Mouse (Mus musculus) right cerebral cortex, postnatal 36 days (tissue): Measurements from ENCODE around the gene Mcm3ap.

Experiments
- DNase-seq, 2 experiments: peaks; one replicate each; pipeline ENCODE4 v3.0.0; 2022; ENCODE audit warnings: low spot score in 2 of 2, mixed read lengths in 1 of 2

The Mcm3ap gene

DNA sequence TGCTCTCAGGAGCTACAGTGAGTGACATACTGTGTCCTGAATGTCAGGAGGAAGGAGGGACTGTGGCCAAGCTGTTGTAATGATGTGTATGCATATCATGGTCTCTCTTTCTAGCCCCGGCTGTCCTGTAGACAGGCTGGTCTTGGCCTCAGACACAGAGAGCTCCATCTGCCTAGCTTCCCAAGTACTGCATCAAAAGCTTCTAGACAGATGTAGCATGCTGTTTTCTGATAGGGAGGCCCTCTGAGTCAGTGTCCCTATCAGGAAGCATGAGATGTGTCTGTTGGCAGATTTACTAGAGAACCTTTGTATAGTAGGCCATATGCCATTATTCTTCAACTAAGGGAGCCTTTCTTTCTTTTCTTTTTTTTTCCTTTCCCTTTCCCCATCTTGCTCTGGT is 24.8 kb downstream of the Mcm3ap start:
- no peak for DNase-seq

DNA sequence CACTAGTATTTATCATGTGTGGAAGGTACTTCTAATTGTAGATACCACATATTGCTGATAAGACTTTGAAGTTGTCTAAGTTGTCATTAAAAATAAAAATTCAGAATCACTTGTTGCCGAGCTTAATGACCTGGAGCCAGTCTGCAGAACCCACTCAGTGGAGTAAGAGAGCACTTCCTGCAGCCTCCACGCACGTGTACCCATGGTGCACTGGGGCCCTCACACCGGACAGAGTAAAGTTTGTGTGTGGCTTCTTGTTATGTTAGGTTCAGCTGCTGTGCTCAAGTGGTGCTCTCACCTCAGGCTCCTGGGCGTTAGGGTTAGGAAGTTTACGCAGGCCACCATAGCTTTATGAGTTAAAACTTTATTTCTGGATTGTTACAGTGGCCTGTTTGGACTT is 26.8 kb downstream of the Mcm3ap start:
- DNase-seq = no peak

DNA sequence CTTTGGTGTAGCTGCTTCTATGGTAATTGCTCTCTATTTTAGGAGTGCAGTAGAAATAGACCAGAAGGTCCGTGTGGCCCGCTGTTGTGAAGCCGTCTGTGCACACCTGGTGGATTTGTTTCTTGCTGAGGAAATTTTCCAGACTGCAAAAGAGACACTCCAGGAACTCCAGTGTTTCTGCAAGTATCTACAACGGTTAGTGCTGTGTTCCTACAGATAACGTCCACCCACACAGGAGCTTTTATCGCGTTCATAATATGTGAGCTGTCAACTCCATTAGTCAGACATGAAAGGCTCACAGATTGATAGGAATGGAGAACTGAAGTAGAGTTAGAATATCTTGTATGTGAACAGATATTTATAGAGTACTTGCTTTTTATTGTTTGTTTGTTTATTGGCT is 27.6 kb downstream of the Mcm3ap start:
- no peak for DNase-seq

DNA sequence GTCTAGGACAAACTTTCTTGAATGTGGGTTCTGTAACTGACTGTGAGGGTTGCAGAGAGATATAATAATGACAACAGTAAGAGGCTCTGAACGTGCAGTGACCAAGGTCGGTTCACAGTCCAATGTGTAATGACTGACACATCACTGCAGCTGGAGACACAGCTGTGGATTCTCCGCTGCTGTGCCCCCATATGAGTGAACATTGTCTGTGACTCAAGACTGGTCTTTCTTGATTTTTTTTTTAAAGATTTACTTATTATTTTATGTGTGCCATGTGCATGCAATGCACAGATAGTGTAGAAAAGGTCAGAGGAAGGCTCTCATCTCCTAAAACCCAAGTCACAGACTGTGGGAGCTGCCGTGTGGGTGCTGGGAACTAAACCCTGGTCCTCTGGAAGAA is 28.8 kb downstream of the Mcm3ap start:
- DNase-seq = no peak

DNA sequence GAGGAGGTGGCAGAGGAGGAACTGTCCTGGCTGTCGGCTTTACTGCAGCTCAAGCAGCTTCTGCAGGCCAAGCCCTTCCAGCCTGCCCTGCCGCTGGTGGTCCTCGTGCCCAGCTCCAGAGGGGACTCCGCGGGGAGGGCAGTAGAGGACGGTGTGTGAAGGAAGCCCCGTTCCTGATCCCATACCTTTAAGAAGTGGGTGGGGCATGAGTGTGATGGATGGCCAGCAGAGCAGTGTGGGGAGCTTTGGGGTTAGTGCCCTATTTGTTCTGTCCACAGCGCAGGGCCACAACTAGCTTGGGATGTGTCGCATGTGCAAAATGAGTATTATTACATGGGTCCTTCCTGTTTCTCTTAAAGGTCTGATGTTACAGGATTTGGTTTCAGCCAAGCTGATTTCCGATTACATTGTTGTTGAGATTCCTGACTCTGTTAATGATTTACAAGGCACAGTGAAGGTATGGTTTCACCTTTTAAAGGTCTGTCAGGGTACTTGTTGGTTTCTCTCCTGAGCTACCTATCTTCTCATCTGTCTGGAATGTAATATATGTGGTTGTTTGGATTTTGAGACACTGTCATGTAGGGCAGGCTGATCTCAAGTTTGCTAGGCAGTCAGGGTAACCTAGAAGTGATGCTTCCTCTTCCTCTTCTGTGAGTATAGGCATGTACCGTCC is 35.7 kb downstream of the Mcm3ap start:
- no peak for DNase-seq

DNA sequence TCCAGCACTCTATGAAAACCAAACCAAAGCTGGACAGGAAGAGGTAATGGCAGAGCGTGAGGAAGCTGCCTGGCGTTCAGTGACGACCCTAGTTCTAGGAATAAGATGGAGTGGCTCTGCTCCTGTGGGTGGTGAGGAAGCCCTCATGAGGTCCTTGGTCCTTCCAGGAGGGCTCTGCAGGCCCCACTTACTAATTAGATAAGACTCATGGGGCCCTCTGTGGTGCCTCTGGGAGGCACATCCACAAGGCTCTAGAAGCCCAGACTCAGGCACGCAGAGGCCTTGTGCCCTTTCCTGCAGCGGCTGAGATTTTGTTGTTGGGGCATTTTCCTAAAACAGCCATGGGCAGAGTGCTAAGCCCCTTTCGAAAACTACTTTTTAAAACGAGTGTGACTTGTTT is 37.1 kb downstream of the Mcm3ap start:
- no peak for DNase-seq

DNA sequence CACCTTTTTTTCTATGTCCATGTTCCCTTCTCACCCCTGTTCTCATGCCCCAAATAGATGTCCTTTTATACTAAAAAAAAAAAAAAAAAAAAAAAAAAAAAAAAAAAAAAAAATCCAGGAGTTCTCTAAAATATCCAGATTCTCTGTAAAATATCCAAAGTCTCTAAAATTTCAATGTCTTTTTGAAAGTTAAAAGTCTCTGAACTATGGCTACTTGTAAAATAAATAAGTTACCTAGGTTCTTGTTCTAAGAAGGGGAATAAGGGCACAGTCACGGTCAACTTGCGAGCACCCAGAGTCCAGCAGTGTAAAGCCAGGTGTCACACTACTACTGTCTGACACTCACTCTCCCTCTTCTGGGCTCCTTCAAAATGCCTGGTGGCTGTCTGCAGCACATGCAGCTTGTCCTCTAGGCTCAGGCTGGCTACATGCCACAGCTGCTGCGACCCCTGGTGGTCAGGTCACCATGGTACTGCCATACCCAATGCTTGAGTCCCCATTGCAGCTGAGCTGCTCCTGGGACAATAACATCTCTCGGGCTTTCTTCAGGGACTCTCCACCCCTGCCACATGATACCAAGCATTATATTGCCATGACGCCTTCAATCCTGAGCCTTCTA is 44.3 kb downstream of the Mcm3ap start:
- no peak for DNase-seq

DNA sequence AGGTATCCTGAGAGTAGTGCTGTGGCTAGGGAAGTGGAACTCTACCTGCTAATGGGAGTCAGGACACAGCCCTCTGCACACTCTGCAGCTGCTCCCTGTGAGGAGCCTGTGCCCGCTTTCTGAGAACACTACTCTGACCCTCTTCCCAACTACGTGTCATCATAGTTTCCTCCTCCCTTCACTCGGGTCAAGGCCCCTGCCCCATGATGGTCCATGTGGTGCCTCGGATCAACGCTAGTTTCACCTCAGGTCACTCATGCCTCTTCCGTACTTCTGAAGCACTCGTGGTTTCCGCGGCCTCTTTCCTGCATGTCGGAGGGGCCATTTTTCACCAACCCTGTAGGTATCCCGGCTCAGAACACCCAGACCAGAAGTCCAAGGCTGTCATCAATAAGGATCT is 62.2 kb downstream of the Mcm3ap start:
- DNase-seq = peak in 1 of 2 experiments; percentile 16

DNA sequence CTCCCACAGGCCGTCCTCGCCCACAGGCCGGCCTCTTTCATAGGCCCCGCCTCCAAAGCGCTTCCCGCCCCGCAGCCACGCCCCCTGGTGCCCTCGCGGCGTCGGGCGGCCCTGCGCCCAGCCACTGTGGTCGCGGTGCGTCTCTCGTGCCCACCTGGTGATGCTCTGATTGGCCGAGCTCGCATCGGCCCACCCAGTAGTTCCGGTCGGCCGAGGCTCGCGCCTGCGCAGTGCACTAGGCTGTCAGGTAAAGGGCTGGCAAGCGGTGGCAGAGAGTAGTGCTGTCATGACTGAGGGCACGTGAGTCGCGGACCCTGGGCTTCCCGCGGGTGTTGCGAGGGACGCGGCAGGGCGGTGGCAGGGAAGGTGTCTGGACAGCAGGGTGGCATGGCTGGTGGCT is 62.6 kb downstream of the Mcm3ap start, which contains the start of gene Lss:
Lss (plus strand) TSS at position 214 of the 400 bp plus-strand sequence.
- peak; percentile 94 to 97 for DNase-seq

DNA sequence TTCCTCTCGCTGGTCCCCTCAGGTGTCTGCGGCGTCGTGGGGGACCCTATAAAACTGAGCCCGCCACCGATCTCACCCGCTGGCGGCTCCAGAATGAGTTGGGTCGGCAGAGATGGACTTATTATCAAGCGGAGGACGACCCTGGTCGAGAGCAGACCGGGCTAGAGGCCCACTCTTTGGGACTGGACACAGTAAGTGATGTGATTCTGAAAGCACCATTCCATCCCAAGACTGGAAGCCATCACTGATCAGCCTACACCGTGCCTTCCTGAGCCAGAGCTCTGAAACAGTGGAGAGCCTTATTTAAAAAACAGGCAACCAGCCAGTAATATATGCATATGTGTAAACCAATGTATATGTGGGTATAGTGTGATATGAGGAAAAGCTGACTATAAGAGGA is 63.1 kb downstream of the Mcm3ap start:
- DNase-seq = no peak

DNA sequence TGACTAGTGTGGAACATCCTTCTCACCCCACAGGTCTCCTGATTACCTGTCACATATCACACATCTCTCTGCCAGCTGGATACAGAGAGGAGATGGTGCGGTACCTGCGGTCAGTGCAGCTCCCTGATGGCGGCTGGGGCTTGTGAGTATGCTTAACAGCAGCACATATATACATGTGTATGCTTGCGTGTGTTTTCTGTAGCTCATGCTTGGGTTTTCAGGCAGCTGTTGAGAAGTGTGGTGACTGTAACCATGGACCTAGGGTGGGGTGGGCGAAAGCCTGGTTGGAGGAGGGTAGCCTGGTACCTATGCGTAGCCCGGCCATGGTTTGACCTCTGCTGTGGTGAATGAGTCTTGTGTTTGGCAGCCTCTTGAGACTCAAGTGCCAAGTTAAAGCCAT is 66.8 kb downstream of the Mcm3ap start:
- no peak for DNase-seq

DNA sequence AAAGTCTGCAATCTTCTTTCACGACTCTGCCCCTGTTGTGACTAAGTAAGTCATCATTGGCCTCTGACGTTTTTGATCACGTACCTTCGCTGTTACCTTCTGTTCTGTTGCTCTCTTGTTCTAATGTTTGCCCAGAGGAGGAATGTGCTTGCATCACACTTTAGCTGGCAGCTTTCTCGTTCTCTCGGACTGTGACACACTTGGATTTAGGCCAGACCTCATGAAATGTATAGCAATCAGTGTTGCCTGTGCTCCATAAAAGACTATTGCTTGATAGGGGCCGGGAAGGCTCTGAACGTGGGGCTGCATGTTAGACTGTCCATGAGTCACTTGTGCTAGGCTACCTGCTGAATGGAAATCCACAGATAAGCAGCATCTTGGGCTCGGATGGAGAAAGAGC is 68.9 kb downstream of the Mcm3ap start:
- no peak for DNase-seq

DNA sequence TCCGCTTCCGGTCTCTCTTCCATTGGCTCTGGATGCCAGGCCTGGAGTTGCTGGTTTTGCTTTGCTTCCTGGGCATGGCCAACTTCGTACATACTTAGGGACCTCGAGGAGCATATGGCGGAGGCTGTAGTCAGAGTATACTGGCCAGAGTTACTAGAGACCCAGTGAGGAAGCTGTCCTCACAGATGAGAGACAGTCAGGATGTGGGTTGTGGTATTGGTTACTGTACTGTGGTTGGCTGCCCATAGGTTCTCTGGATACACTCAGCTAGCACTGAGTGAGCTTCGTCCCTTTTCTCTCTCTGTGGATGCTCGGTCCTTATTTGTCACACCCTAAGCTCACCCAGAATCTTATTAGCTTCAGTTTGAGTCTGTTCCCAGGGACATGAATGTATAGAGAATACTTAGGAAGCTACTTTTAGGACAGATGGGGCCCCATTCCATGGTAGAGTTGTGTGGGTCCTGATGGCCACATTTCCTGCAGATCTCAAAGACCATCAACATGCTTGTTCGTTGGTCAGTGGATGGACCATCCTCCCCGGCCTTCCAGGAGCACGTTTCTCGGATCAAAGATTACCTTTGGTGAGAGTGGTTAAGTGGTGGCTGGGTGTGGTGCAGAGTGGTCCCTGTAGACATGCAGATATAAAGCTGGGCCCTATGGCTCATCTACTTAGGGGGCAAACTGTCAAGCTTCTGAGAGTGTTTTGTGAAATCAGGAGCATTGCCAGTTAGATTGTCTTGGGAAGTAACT is 72.8 kb downstream of the Mcm3ap start:
- DNase-seq = no peak

DNA sequence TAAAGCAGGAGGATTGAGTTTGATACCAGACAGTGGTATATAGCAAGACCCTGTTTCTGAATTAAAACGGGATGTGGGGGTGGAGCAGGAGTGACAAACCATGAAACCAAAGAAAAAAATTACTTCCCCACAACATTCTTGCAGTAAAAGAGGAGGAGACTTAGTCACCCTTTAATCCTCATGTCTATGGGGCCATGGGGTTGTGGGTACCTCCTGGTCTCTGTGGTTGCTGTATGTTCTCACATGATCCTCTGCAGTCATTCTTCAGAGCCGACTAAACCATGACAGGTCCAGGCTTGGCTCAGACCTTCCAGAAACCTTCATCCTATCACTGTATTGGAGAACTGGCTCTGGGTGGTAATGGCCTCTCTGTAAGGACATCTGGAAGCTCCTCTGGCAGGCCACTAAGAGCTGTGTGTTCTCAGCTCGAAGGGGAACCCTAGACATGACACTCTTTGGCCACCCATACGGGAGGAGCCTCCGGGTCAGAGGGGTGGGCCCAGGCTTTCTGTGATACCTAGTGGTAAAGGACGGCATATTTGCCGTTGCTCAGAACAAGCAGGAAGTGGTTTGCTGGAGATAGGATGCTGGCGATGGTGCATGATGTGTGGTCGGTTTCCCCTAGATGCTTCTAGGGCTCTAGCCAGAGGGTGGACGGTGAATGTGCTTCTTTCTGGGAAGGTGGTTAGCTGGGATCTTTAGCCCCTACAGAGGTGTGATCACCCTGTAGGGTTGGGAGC is 74.1 kb downstream of the Mcm3ap start:
- no peak for DNase-seq

DNA sequence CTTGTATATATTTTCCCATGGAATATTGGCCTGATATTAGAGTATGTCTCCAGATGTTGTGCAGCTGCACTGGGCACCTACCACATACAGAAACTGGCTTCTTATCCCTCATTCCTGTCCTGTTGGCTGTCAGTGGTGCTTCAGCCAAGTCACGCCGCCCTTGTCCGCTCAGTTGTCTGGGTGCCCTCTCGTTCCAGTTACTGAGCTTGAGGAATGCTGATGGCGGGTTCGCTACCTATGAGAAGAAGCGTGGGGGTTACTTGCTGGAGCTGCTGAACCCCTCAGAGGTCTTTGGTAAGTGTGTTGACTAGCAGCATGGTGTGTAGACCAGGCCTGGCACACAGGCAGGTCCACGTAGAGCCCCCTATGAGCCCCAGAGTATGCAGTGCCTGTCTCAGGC is 77.8 kb downstream of the Mcm3ap start:
- DNase-seq = no peak

DNA sequence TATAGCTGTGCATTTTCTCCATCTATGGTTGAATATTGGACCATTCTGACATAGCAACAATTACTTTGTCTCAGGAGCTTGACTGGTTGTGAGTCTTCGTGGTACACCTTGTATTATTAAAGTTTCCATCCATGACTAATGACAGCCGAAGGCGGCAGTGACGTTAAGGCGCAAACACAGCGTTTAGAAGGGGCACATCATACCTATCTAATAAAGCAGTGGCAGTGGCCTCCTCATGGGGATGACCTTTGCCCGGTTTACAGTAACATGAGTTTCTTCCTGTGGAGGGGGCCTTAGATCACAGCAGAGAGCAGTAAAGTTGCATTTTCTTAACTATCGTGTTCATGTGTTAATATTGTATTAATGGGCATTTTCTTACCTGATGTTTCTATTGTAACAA is 79.5 kb downstream of the Mcm3ap start:
- DNase-seq = no peak

DNA sequence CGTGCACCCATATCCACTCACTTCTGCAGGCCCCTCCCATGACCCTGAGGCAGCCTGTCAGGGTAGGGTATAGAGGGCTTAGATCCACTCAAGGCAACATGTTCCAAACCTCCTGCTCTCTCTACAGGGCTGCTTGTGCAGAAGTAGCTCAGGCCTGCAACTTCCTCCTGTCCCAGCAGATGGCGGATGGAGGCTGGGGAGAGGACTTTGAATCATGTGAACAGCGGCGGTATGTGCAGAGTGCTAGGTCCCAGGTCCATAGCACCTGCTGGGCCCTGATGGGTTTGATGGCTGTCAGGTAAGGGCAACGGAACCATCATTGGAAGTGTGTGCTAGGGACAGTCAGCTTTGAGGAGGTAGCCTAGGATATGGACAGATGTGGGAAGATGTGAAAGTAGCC is 81.7 kb downstream of the Mcm3ap start:
- DNase-seq = no peak

DNA sequence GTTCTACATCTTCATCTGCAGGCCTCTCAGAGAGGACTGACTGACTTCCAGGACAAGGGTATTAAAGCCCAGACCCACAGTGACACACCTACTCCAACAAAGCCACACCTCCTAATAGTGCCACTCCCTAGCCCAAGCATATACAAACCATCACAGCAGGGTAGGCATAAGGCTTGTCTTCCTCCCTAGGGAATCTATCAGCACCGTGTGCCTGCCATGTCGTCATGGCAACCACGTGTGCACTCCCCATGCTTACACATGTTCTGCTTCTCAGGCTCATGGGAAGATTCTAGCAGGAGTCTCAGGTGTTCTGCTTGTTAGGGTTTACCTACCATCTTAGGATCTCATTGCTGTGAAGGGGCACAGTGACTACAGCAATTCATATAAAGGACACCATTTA is 82.8 kb downstream of the Mcm3ap start:
- DNase-seq = no peak

DNA sequence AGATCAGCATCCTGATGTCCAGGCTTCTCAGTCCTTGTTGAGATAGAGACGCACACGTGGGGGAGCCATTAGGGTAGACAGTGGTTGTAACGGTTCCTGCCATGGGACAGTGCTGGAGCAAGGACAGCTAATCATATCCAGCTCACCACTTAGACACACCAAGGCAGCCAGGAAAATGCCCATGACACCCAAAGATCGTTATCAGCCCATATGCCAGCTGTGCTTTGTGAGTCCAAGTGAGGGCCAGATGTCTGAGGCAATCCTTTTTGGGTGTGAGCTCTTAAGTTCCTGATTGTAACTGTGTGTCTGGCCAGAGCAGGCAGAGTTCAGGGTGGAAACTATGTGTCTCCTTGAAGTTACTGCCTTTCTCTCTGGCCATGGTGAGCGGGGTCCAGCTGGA is 85.3 kb downstream of the Mcm3ap start:
- DNase-seq = no peak

DNA sequence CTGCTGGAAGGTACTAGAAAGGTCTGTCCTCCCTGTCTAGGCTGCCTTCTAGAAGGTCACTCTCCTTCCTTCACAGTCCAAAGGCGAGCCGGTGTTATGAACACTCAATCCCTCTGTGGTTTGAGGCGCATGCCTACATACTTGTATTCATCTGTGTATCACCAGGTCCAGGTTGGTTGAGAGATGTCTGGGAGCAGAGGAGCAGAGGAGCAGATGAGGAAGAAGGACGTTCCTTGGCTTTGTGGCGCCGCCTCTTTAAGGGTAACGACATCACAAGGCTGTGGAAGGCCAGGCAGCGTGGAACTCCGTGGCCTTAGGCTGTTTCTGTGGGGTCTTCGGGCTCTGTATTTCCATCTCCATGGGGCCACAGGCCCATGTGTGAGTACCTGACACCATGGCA is 93.2 kb downstream of the Mcm3ap start, which contains the start of gene Spatc1l:
Spatc1l (plus strand) TSS at position 301 of the 400 bp plus-strand sequence.
- DNase-seq = no peak
